Mouse (Mus musculus) fat pad, adult 2 months (tissue): ENCODE data around the gene Rgs9.
"Not testable (repeated sequence)": the region's sequence is repeated elsewhere in the genome, so short reads cannot be mapped to it uniquely, and the experiment has no call there.

Source experiments
- DNase-seq: peaks from one replicate; pipeline ENCODE4 v3.0.0-alpha.2; 2011; ENCODE audit warnings: low read depth, low spot score; ENCODE audit errors: extremely low read depth

Rgs9 gene

DNA sequence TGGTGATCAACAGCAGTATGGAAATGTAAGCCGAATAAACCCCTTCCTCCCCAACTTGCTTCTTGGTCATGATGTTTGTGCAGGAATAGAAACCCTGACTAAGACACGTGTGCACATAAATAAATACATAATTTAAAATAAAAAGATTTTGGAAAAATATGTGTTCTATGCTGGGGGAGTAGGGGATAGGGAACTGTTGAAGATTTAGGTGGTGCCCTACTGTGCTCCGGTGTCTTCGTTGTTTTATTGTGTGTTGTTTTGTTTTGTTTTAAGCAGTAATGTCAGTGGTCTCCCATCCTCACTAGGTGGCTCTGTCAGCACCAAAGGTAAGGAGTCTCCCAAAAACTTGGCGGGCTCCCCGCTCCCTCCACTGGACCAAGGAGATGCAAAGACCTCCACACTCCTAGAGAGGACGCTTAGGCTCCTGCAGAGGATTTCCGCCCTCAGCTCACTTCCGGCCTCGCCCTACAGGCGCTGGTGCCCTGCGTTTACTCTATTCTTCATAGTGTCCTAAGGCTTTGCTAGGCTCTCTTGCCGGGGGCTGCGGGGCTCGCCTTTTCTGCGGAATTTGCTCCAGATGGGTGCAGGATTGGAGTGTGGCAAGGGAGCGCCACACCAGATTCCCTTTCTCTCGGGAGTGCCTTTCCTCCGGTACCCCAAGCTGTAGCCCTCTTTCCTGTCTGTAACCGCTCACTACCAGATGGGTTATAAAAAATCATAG, 14.1 kb upstream of the Rgs9 start:
- no peak for DNase-seq

DNA sequence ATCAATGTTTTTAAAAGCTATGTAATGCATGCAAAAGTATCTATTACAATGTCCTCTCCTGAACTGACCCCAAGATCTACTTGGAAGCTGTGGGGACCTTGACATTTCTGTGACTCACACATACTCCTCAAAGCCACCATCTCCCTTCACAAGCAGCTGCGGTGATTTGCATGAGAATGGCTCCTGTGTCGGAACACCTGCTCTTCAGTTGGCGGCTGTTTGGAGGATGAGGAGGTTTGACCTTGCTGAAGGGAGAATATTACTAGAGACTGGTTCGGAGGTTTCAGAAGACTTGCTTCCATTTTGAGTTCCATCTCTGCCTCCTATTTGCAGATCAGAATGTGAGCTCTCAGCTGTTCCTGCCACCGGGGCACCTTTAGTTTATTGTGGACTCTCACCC, 7.8 kb upstream of the Rgs9 start:
- no peak for DNase-seq

DNA sequence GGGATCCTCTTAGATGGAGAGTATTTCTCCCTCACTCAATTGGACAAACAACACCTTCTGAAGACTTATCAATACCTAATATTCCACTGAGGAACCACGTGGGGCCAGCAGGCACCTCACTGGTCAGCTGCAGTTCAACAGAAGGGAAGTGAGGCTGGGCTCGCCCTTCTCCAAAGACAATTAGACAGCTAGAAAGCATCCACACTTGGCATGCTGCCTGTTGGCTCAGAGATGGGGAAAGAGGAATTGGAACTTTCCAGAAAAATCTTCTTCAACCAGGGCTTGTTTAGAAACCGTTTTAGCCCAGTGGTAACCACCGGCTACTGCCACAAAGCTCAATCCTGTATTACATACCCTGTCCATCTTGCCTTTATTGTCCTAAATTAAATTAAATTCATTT, 4.4 kb upstream of the Rgs9 start:
- DNase-seq: no peak

DNA sequence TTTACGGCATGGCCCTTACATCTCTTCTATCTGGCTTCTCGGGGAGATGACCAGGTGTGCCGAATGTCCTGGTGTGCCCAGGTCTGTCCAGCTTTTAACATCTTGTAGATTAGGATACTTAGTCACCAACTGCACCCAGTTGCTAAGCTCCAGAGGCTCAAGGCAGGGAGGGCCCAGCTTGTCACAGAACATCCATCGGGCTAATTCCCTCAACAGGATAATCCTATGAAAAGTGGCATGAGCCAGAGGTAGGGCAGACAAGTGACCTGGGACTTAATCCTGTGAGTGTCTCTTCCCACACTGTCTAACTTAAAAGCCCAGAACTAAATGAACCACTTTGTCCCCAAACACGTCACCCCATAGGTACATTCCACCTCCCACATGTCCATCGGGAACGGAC, 898 bp downstream of the Rgs9 start:
- no peak for DNase-seq

DNA sequence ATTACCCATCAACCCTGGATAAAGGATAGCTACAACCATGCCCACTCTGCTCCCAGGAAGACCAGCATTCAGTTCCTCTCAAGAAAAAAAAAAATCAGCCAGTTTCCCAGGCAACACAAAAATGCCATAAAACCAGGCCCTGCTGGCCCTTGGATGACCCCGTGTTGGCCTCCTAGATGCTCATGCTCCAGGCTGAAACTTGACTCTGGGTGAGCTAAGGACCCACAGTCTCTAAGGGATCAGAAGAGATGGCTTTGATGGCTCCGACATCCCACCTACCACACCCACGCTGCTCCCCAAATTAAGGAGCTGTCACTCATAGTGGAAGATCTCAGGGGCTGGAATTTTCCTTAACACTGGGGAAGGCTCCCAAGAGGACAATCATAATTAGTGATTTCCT, 5.9 kb downstream of the Rgs9 start:
- no peak for DNase-seq

DNA sequence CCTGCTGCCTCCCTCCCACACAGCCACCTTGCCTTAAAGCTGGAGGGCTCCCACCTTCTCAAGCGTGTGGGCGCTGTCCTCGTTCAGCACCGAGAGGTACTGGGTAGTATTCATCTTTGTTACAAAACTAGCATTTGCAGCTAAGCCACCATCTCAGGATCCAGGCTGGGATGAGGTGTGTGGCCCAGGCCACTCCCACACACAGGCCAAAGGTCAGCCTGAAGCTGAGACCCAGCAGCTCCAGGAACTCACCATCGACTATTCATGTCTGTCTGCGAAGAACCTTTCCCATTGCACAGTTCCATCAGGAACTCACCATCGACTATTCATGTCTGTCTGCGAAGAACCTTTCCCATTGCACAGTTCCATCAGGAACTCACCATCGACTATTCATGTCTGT, 8.6 kb downstream of the Rgs9 start:
- not testable (repeated sequence) for DNase-seq

DNA sequence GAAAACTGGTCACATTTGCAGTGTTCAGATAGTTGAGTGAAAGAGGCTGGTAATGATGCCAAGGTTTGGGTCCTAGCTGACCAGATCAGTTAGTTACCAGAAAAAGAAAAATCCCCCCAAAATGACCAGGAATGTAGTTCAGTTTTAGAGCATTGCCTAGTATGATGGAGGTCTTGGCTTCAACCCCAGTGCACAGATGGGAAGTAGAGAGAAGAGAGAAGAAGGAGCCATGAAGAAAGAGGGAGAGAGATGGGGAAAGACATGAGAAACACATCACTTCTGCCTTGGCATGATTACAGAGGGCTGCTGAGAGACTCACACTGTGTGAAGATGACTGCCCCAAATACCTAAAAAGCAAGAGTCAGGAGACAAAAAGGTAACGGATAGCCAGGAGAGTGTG, 13.1 kb downstream of the Rgs9 start:
- no peak for DNase-seq

DNA sequence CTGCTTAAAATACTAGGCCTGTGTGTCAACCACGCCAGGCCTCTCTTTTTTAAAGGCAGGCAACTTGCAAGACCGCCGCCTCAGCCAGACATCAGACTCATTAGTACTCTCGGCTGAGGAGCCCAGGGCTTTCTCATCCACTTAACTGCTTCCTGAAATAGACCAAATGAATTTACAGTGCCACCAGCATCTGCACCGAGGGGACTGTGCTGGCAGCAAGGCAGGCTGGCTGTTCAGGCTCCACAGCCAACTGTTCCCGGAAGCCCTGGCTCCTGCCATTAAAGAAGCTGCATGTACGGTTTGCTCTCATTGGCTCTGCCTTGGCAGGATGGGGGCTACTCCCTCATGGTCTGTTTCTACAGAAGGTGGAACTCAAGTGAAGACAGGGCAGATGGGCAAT, 19.7 kb downstream of the Rgs9 start:
- DNase-seq: no peak

DNA sequence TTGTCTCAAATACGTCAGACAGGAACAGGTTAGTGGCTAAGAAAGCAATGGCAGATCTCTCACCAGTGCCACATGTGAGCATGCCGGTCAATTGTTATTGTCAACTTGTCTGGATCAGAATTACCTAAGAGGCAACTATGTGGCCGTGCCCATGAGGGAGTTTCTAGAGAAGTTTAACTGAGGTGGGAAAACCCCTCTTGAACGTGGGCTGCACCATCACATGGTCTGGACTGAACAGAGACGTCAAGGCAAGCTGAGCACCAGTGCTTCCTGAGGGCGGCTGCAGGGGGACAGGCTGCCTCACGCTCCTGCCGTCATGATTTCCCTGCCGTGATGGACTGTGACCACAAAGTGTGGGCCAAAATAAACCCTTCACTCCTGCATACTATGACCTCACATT, 26.5 kb downstream of the Rgs9 start:
- DNase-seq: no peak

DNA sequence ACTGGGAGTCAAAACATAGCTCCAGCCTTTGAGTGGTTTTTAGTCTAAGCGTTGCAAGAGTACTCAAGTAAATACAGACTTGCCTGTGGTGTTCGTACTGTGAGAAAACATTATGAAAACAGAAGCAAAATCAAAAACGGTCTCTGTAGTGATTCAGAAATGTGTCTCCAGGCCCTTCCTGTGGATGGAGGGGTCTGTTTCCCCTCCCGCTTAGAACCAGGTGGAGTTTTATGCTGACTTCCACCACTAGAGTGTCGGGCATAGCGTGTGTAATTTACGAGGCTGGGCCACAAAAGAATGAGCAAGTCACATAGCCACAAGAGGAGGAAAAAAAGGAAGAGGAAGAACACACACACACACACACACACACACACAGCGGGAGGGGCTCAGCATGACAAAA, 27.6 kb downstream of the Rgs9 start:
- no peak for DNase-seq

DNA sequence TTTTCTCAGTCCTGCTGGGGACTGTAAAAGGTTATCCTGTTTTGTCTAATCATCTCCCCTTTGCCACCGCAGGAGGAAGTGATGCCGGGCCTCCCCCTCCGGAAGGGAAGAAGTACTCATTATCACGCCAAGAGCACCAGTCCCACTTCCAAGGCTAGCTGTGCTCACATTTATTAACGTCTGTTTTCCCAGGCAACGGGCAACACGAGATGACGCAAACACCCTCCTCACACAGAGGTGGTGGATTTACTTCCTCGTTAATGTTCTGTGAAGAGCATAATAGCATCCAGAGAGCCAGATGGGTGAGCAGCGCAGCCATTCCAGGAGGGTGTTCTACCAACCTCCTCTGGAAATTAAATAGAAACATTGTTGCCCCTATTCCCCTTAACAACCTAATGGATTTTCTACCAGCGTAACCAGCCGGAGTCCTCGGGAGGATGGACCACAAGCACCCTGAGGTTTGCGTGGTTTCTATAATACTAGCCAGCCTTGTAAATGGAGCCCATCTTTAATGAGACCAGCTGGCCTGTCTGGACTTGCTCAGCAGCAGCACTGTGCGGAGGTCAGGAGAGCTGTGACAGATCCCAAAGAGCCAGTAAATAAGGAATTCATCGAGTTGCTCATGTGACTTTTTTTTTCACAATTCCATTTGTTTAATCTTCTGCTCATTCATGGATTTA, 28.1 kb downstream of the Rgs9 start:
- no peak for DNase-seq

DNA sequence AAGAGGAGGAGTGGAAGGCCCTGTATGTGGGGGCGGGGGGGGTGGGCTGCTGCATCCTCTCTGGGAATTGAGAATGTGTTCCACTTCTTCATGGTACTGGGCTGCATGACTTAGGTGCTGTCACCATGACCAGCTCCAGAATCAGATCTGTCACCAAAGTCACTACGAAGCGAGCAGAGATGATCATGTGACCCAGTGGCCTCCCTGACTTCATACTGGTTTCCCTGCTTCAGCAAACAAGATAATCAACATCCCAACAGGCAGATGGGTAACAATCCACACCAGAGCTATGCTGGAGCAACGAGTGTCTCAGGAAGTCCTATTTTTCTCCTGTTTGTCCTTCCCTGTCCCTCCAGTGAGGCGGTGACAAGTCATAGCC, 28.7 kb downstream of the Rgs9 start:
- DNase-seq: no peak

DNA sequence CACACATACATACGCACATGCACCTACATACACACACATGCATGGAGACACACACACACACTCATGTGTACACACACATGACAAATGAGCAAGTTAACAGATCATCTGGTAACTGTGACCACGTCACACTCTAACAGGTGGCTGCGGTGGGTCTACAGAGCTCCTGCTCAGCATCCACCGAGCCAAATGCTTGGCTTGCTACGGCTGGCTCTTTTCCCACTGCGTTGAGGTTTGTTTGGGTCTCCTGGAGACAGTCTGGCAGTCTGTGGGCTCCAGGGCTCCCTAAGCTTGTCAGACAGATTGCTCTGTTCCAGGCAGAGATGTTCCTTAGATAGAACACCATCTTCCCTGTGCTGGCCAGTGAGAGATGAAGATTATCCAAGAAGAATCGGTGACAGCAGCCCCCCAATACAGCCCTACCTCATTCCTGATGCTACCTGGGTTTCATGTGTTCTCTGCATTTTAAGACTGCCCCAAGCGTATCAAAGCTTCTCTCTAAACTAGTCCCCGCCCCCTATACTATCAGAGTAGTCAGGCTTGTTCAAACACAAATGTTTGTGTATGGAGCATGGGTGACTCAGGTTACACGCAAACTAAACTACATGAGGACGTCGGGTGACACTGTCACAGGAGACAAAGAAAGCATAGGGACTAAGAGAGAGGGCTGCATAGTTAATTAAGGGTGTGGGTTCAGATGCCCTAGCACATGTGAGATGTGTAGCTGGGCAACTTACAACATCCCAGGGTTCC, 31.6 kb downstream of the Rgs9 start:
- DNase-seq: no peak

DNA sequence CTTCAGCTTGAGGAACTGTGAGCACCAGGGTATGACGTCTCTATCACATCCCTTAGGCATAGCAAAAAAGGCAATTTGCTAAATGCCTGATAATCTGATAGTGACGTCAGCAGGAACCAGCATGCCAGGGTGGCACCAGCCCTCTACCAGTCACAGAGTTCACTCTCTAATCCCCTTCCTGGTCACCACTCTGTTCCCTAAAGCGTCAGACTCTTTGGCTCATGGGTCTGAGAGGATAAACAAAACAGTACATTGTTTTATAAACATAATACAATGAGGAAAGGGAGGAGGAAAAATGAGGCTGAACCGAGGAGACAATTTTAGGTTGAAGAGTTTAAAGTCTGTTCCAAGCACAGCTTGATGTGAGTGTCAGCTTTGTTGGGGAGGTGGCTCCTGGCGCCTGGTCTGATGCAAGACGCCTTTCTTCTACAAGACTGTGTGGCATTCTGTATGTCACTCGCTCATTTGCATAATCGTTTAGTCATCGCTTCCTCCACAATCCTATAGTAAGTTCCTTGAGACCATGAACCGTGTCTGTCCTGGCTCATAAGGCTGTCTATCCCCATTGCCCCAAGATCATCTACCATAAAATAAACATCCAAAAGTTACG, 33.7 kb downstream of the Rgs9 start:
- no peak for DNase-seq

DNA sequence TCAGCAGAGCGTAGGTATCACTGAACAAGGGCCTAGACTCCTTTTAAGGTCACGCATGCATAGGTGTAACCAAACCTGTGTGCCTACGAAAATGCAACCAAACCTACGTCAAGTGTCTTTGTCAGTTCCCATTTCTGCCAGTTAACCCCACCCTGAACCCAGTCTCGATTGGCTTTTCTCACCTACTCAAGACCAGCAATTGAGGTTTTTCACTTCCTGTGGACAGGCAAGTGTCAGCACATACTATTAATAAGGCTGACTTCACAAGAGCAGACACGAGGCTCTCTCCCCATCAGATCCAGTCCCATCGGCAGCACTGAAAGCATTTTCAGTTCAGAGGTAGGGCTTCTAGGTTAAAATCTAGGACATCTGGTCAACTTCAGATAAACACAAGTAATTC, 37.4 kb downstream of the Rgs9 start:
- DNase-seq: no peak

DNA sequence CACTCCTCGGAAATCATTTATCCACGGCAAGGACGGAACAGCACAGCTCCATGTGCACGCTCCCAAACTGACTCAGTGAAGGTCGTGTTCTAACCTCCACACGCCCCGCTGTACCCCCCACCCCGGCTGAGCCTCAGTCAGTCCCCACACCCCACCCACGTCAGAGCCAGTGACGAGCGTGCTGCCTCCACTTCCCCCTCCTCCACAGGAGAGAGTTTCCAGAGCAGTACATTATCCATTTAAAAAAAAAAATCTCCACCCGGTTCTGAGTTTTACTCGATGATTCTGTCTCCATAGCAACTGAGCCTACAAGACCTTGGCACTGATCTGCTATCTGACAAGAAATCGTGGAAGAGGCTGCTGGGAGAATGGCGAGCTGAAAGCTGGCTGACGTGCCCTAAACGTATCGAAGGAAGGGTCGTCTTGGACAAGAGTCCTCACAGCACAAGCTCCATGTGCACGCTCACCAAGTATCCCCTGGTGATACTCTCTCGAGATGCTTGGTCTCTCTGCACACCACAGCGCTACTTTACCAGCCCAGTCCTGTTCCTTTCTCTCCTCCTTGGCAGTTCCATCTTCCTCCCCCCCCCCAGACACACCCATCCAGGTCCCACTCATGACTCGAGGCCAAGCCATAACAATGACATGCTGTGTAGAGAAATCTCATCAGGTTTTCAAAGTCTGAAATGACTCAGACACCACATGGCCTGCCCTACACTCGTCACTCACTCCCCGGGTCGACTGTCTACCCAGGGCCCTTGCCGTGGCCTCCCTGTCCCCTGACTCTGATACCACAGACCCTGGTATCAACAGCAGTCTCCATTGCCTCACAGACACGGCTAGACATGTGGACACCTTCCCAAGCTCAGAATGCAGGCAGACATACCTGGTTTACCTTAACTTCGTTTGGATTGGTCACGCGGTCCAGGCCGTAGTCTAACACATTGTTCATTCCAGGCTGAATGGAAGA, 38.7 kb downstream of the Rgs9 start:
- DNase-seq: no peak

DNA sequence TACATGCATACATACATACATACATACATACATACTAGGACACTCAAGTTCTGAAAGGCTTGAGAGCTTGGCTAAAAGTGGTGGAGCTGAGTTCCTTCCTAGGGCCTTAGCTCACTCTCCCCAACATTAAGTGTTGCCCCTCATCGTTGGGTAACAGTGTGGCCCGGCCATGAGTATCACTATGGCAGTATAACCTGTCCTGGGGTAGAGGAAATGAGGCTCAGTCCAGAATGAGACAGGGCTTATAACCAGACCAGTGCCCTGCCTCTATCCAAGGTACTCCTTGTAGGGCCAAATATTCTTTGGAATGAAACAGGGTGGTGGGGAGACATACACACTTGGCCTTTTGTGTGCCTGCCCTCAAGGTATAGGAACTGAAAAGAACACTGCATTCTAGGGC, 40.1 kb downstream of the Rgs9 start:
- DNase-seq: no peak

DNA sequence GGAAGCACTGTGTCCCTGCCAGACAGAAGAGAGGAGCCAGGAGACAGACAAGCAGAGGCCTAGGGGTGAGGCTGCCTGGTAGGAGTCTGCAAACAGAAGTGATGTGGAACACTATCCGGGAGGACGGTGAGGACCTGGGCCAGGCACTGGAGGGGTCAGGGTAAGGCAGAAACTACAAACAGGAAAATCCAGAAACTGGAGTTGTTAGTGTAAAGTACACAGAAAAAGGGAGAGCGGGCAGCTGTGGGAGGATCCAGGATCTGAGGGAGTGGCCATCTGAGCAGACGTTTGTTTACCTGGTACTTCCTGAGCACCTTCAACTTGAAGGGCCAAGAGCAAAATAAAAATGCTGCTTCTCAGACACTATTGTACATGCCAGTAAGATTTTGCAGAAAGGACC, 42.9 kb downstream of the Rgs9 start:
- no peak for DNase-seq

DNA sequence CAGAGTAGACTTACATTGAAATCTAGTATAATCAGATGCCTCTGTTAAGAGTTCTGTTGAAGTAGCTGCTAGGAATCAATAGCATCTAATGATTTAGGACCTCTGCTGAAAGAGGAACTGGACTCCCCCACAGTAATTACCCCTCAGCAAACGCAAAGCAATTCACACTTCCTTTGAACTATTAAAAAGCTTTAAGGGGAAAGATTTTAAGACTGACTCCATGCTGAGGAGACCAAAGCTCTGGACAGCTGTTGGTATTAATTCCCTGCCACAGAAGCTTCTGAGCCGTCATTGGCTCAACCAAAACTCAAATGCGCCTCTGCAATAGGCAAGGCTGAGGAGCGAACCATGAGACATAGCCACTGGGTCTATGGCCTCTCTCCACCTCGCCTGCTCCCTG, 45.4 kb downstream of the Rgs9 start:
- DNase-seq: no peak

DNA sequence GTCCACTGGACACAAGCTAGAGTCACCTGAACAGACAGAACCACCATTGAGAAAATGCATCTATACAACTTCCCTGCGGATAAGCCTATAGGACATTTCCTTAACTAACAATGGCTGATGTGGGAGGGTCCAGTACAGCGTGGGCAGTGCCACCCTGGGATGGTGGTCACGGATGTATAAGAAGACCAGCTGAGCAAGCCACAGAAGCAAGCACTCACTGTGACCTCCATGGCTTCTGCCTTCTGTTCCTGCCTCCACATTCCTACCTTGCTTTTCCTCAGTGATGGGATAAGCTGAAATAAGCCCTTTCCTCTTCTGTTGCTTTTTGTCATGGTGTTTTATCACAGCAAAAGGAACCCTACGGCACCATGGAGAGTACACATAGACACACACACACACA, 47.4 kb downstream of the Rgs9 start:
- DNase-seq: no peak

DNA sequence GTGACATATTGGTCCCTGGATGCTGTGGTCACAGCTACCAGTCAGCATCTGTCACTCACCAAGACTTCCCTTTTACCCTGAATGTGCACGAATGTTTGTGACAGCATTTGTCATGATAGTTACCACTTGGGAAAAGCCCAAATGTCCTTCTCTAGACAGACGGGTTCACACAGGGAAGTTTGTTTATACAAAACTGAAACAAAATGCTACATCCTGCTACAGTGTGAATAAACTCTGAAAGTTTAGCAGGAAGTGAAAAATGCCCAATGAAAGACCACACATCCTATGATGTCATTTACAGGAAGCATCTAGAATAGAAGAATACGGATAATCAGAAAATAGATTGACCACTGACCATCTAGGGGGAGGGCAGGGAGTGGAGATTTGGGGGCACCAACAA, 51.0 kb downstream of the Rgs9 start:
- no peak for DNase-seq
